Mouse (Mus musculus): ENCODE results near the gene Igf2bp2.

Igf2bp2 gene

GRCm38 (mm10) chr16:22097659-22098058 lies 65.4 kb downstream of the Igf2bp2 start:
- no peak for DNase-seq

GRCm38 (mm10) chr16:22095751-22096150 lies 67.3 kb downstream of the Igf2bp2 start:
- DNase-seq = no peak

DNA sequence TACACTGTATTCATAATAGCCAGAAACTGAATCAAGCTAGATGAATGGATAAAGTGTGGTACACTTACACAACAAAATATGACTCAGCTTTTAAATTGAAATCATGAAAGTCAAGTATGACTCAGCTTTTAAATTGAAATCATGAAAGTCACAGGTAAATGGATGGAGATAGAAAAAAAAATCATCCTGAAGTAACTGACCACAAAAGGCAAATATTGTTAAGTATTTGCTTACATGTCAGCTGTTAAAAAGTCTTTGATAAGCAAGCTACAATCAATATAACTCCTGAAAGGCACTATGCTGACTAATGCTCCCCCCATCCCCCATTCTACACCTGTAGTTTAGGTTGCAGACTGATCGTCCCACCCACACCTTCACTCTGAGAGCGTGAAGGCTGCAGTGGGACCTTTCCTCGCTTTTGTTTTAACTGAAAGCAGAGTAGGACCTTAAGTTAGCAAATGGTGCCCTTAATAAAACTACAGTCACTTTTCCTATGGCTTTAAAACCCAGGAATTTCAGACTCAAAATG lies 71.8 kb downstream of the Igf2bp2 start:
- no peak for DNase-seq

DNA sequence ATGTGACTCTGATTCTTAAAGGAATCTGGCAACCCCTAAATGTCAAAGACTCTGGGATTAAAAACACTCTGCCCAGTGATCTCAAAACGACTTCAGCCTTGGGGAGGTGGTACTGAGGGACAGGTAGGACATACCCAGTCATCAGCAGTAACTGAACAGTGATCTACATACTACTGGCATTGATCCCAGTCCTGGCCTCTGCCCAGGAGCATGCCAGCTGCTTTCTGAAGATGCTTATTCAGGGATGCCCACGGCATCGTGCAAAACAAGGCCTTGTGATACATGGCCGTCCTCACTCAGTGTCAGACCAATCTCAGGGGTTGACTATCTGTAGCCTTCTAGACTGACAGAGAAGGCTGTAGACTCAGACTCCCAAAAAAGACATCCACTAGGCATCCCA lies 77.7 kb downstream of the Igf2bp2 start:
- DNase-seq = no peak

DNA sequence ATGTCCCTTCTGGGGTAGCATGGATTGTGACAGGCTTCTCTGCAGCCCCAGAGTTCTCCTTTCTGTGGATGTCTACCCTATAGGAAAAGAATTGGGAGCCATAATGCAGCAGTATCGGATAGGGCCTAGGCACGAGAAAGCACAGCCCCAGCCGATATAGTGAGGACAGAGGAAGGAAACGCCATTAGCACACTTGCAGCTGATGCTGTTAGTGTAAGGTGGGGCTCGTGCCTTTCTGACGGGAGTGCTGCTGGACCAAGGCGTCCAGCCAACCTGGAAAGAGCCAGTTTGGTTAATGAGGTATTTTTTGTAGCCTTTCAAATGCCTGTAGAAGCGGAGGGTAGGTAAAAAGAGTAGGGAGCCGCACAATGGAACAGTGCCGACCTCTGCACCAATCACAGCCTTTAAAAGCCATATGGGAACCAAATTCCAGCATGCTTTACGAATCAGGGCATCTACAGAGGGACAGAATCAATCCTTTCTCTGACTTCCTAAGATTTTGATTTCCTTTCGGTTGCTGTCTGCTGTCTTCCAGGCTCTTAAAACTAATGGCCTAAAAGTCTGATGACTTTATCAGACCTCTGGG lies 82.9 kb downstream of the Igf2bp2 start:
- no peak for DNase-seq

GRCm38 (mm10) chr16:22076620-22076941 lies 86.5 kb downstream of the Igf2bp2 start:
- peak; percentile 91 for DNase-seq

DNA sequence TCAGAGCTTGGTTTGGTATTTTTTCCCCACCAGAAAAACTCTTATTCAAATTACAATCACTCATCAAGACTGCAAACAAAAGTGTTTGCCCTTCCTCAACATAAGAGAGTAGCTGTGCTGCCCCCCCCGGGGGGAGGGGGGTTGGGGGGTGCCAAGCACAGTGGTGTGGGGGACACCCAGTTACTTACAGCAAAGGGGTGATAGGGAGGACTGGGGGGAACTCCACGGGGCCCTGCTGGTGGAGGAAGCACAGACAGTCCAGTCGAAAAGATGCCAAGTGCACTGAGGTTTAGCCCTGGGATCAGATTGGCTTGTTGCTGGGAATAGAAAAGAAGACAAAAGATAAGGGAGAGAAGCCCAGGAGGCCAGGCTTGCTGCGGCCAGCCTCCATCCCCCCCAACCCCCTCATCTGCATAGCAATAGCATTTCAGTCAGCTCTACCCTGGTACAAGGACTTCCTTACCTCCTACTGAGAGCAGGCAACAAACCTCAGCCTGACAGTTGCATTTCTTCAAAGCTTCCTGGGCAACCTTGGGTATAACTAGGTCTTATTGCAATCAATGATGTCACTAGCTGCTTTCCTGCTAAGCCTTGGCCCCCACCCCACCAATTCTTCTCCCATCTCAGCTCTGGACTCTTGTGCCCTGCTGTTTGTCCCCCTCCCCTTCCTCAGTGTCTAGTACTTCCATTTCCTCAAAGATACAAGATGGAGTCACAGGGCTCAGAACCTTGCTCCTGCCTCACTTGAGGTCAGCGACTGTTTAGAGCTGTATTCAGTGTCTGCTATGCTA lies 87.1 kb downstream of the Igf2bp2 start:
- DNase-seq = no peak

DNA sequence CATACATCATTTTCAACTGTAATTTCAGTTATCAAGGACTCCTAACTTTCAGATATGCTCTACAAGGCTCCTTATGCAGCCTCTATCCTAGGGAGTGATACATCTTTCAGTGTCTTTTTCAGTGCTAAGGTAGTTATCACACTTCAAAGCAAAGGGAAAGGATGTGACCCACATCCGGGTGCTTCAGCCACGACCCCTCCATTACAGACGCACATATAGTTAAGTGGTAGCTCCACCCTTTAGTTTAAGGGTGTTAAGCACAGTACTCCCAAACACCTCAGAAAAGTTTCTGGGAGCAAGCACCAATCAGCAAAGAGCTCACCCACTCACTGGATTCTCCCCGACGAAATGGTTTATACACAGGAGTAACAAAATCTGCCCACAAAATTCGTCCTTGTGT lies 88.0 kb downstream of the Igf2bp2 start:
- DNase-seq = no peak

DNA sequence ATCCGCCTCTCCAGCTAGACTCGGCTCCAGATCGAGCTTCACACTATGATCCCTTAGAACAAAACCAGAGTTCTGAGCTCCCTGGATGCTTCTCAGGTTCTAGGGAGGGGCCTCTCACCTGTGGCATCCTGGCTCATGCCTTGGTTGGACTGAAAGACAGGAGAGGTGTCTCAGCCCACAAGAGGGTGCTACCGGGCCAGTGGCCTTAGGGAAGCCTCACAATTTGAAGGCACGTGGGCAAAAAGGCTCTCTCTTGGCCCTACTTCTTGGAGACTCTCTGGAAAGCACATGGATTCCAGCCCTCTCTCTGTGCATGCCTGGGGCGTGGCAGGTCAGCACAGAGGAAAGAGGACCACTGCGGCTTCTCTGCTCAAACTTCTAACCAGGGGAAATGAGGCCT lies 91.7 kb downstream of the Igf2bp2 start:
- DNase-seq = no peak

- peak; percentile 97 for DNase-seq
These were observed 95.7 kb downstream of the Igf2bp2 start for GRCm38 (mm10) chr16:22067406-22067805.

- DNase-seq = no peak
These were observed 97.6 kb downstream of the Igf2bp2 start for GRCm38 (mm10) chr16:22065536-22065935.

DNA sequence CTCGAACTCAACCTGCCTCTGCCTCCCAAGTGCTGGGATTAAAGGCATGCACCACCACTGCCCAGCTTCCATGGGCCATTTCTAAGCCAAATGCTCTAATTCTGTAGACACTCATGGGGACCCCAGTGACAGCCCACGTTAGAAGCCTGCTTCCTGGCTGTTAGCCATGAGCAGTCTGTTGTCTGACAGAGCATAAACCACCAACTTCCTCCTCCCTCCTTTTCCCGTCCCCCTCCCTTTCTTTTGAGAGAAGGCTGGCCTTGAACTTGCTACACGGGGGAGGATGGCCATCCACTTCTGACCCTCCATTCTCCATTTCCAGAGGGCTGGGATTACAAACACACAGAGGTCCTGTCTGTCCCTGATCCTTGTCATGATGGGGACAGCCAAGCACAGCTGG lies 100.8 kb downstream of the Igf2bp2 start:
- peak; percentile 64 for DNase-seq

- DNase-seq = peak; percentile 87
These were observed 101.4 kb downstream of the Igf2bp2 start for GRCm38 (mm10) chr16:22061555-22062160.

DNA sequence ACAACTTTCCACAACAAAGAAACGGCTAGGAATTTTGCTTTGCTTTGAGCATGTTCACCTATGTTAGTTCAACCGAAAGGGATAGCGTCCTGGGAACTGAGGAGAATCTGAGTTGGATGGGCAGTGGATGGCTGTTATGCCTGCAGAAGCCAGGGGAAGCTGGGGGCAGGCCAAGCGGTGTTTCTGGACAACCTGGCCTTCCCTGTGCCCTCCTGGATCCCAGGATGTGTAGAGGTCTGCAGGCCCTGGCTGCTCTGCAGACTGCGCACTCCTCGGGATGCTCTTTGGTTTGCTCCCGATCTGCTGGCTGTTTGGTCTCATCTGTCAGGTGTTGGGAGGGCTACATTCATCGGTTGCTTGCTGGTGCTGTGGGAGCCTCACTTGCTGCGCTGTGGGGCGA lies 102.7 kb downstream of the Igf2bp2 start:
- peak; percentile 58 for DNase-seq

DNA sequence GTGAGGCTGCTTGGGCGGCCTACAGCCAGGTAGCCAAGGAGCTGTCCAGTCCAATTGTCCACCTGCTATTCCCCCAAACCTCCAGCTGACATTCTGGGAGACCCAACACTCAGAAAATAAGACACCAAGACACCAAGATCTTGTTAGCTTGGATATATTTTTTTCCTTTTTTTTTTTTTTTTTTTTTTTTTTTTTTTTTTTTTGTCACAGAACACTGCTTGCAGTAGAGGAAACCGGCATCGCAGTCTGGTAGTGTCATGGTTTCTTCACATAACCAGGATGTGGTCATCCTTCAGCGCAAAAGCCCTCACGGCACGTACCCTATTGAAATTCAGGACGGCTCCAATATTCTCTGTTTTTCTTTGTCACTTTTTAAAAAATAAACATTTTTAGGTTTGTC lies 104.2 kb downstream of the Igf2bp2 start:
- peak; percentile 48 for DNase-seq

GRCm38 (mm10) chr16:22057498-22057897 lies 105.6 kb downstream of the Igf2bp2 start:
- peak; percentile 44 for DNase-seq

DNA sequence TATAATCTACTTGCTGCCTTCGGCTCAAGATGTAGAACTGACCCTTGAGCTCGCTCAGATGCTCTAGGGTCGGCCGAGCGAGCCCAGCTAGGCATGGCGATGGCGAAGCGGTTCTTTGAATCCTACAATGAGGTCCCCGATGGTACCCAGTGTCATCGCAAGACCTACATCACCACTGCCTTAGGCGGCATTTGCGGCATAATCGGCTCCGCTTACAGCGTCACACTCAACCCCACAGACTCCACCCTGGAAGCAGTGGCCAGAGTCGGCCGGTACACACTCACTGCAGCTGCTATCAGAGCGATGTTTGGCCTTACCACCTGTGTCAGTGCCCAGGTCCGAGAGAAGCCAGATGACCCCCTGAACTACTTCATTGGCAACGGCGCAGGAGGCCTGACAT lies 109.7 kb downstream of the Igf2bp2 start:
- peak; percentile 87 for DNase-seq

GRCm38 (mm10) chr16:22046739-22047366 lies 116.2 kb downstream of the Igf2bp2 start:
- no peak for DNase-seq

DNA sequence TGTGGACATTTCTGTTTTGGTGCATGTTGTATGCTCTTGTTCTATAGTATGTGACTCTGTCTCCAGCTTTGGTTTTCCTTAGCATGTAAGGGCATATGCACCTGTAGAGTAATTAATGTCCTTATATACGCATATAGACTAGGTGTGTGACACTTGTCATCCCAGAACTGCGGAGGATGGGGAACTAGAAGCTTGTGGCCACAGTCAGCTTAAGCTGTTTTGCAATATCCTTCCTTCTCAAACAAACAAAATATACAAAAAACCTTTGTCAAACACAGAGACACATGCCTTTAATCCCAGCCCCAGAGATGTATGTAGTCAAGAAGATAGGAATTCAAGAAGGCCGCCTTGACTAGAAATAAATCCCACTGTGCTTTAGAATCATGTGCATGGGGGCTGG lies 117.2 kb downstream of the Igf2bp2 start:
- DNase-seq = peak; percentile 59

DNA sequence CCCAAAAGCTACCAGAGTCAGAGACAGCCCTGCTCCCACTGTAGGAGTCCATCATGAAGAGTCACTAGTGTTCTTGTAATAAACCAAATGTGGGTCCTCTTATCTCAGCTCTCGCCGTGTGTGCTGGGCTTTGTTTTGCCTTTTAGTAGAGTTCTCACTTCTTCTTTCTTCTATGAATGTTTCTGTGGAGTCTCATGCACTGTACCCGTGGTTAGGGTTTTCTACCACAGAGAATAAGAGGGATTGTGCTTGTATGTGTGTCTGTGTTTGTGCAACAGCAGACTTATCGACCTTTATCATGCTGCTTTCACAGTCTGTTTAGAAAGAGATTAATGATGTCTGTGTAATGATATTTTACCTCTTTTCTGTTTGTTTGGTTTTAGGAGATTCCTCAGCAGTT lies 119.3 kb downstream of the Igf2bp2 start:
- DNase-seq = peak; percentile 49

DNA sequence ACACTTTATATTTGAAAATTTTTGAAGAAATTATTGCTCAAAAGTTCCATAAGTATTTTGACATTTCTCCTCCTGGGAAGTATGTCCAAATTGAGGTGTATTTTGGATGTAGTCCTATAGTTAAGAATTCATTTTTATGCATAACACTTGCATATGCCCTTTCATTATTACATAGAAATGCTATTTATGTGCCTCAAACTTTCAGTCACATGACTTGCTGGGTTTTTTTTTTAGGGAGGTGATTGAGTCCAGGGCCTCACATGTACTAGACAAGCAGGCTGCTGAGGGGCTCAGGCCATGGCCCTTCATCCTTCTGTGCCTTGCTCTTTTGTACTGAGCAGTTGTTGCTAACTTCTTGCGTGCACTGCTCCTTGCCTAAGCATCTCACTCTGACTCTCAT lies 123.1 kb downstream of the Igf2bp2 start:
- peak; percentile 15 for DNase-seq

- peak; percentile 82 for DNase-seq
These were observed 124.5 kb downstream of the Igf2bp2 start for GRCm38 (mm10) chr16:22038554-22038953.

GRCm38 (mm10) chr16:22027474-22027873 lies 135.6 kb downstream of the Igf2bp2 start:
- peak; percentile 46 for DNase-seq

- DNase-seq = peak; percentile 78
These were observed 141.0 kb downstream of the Igf2bp2 start for GRCm38 (mm10) chr16:22022122-22022521.

Measured in heart, adult 11 months (tissue).